Mouse (Mus musculus) liver, adult 2 months (tissue): ENCODE measurements around the gene Kcna6. TPM values are rescaled to one million over a fixed set of nuclear protein-coding genes. Genes with fewer than 3 reads are reported as not detected.

Experiments
- DNase-seq: peaks from one replicate; pipeline ENCODE4 v3.0.0-alpha.2; 2011; ENCODE audit warnings: low read depth, low spot score; ENCODE audit errors: extremely low read depth
- H3K27ac ChIP-seq: fragments of 200-500 bp; replicated peaks from 2 replicates; pipeline ENCODE4 v1.5.1; 2012; ENCODE audit warnings: low read depth, mild to moderate bottlenecking, control low read depth, inconsistent platforms, low read length; ENCODE audit not compliant: insufficient read depth
- H3K27me3 ChIP-seq: fragments of 200-500 bp; 2 replicates; pipeline ENCODE4 v1.6.1; 2012; ENCODE audit warnings: mild to moderate bottlenecking, moderate library complexity, low read length, inconsistent platforms; ENCODE audit not compliant: control insufficient read depth, insufficient read depth
- H3K36me3 ChIP-seq: fragments of 200-500 bp; 2 replicates; pipeline ENCODE4 v1.6.1; 2012; ENCODE audit warnings: low read length, inconsistent platforms; ENCODE audit not compliant: control insufficient read depth, insufficient read depth
- H3K4me1 ChIP-seq: fragments of 200-500 bp; 2 replicates; pipeline ENCODE4 v1.6.1; 2011; ENCODE audit warnings: low read length; ENCODE audit not compliant: control insufficient read depth, insufficient read depth
- H3K4me3 ChIP-seq: fragments of 200-500 bp; 2 replicates; pipeline ENCODE4 v1.5.1; 2011; ENCODE audit warnings: low read depth, mild to moderate bottlenecking, control low read depth, low read length, moderate library complexity; ENCODE audit not compliant: insufficient read depth
- H3K79me2 ChIP-seq: fragments of 200-500 bp; 2 replicates; pipeline ENCODE4 v1.6.1; 2012; ENCODE audit warnings: inconsistent platforms, mild to moderate bottlenecking, low read length, moderate library complexity; ENCODE audit not compliant: control insufficient read depth, insufficient read depth
- H3K9ac ChIP-seq: fragments of 200-500 bp; 2 replicates; pipeline ENCODE4 v1.6.1; 2012; ENCODE audit warnings: low read depth, mild to moderate bottlenecking, control low read depth, inconsistent platforms, low read length
- CTCF ChIP-seq: fragments of 200-500 bp; IDR thresholded peaks from 2 replicates; pipeline ENCODE4 v1.5.1; 2011; ENCODE audit warnings: low read depth, low read length, control low read depth
- POLR2A ChIP-seq: fragments of 200-500 bp; IDR thresholded peaks from 2 replicates; pipeline ENCODE4 v1.6.1; 2011; ENCODE audit warnings: low read length, control low read depth; ENCODE audit not compliant: insufficient read depth; ENCODE audit errors: extremely low read depth
- WGBS: fragments of 180-500 bp; shearing (Covaris S2); methylation state at CpG from one replicate; pipeline ENCODE4 v1.1.7; 2018; 5-methylcytosine and 5-hydroxymethylcytosine counted together
- polyA plus RNA-seq: library from polyadenylated mRNA; depleted of rRNA; stranded (reverse); fragments of >200 nt; gene quantifications from 2 replicates; pipeline ENCODE4 v1.2.3, GENCODE M21; 2012; rRNA removed
- total RNA-seq: library from RNA; depleted of rRNA; stranded (reverse); fragments of >200 nt; gene quantifications from 2 replicates; pipeline ENCODE4 v1.2.3, GENCODE M21; 2014; rRNA removed

Kcna6 gene
- total and polyA plus RNA-seq, 2 experiments: 0.02 TPM; not detected in 1

DNA sequence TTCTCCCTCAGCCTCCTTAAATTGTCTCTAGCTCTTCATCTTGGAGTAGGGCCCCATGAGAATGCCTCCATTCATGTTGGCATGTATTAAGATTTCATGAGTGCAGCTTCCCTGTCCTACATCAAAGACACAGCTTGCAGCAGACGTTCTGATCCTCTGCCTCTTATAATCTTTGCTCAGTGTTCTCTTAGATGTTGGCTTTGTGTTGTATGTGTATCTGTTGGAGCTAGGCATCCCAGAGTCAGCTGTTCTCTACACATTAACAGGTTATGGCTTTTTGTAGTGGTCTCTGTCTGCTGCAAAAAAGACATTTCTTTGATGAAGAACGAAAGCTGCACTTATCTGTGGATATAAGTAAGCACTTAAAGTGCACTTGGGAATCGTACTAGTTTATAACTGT is 75.9 kb downstream of the Kcna6 start:
- Histone ChIP-seq H3K27ac (no peak overlapping the region), H3K4me1 (no peaks in the 10 kb centered on the region), H3K4me3 (no peak overlapping the region), H3K9ac (no peak overlapping the region), H3K79me2 (no peaks in the 10 kb centered on the region), H3K36me3 (no peaks in the 10 kb centered on the region), H3K27me3 (peaks cover 4% of the 10 kb centered on the region; the same call in 1 of the 2 replicates)
- no peak for DNase-seq
- 71% methylated on average over 3 of the region's 3 CpGs for WGBS
- TF ChIP-seq POLR2A (no peak), CTCF (no peak)

Other genes starting within 250 kb of the Kcna6 start
- under 0.01 TPM in 1 of 2 replicates, not detected in the other for gene Kcna5, start 205.3 kb downstream of the Kcna6 start, total RNA-seq
- gene Kcna5, start 205.3 kb downstream of the Kcna6 start, polyA plus RNA-seq: not detected in 2 replicates
- gene Kcna1, start 94.3 kb downstream of the Kcna6 start, total RNA-seq: 0.07 and 0.09 TPM in 2 replicates
- not detected in 2 replicates for gene Kcna1, start 94.3 kb downstream of the Kcna6 start, polyA plus RNA-seq
- gene Ndufa9, start 108.5 kb upstream of the Kcna6 start, total RNA-seq: 143 and 144 TPM in 2 replicates
- gene Ndufa9, start 108.5 kb upstream of the Kcna6 start, polyA plus RNA-seq: 125 and 132 TPM in 2 replicates
- 0.09 TPM in 1 of 2 replicates, not detected in the other for gene Akap3, start 112.4 kb upstream of the Kcna6 start, total RNA-seq
- 0.02 TPM in 1 of 2 replicates, not detected in the other for gene Akap3, start 112.4 kb upstream of the Kcna6 start, polyA plus RNA-seq
- gene Dyrk4, start 181.2 kb upstream of the Kcna6 start, total RNA-seq: 0.07 TPM in 1 of 2 replicates, not detected in the other
- not detected in 2 replicates for gene Dyrk4, start 181.2 kb upstream of the Kcna6 start, polyA plus RNA-seq
- gene Rad51ap1, start 198.9 kb upstream of the Kcna6 start, total RNA-seq: 0.28 and 0.67 TPM in 2 replicates
- gene Rad51ap1, start 198.9 kb upstream of the Kcna6 start, polyA plus RNA-seq: 0.12 and 0.20 TPM in 2 replicates
- 9.7 and 13.9 TPM in 2 replicates for gene D6Wsu163e, start 199.3 kb upstream of the Kcna6 start, total RNA-seq
- 2.6 and 2.7 TPM in 2 replicates for gene D6Wsu163e, start 199.3 kb upstream of the Kcna6 start, polyA plus RNA-seq